Mouse (Mus musculus) myocyte (in vitro differentiated cells): ENCODE data around the gene Pccb.

Source experiments
- CEBPB ChIP-seq: IDR thresholded peaks from 2 replicates; pipeline ENCODE4 v1.6.1; 2011; ENCODE audit warnings: mild to moderate bottlenecking, moderate library complexity; ENCODE audit not compliant: poor library complexity, insufficient read depth, severe bottlenecking
- E2F4 ChIP-seq: IDR thresholded peaks from one replicate; pipeline ENCODE4 v1.6.1; 2011; ENCODE audit warnings: mild to moderate bottlenecking, control low read depth, moderate library complexity; ENCODE audit not compliant: insufficient read depth
- MAX ChIP-seq: IDR thresholded peaks from one replicate; pipeline ENCODE4 v1.6.1; 2011; ENCODE audit warnings: low read depth, mild to moderate bottlenecking, control low read depth
- MYOD1 ChIP-seq, 3 experiments: IDR thresholded peaks; one replicate each; pipeline ENCODE4 v1.6.1; 2011; ENCODE audit warnings: control low read depth in 2 of 3, low read depth in 2 of 3, mild to moderate bottlenecking in 2 of 3, moderate library complexity in 1 of 3; ENCODE audit not compliant: insufficient read length in 2 of 3, control insufficient read depth in 1 of 3
- POLR2A ChIP-seq: IDR thresholded peaks from one replicate; pipeline ENCODE4 v1.6.1; 2011; ENCODE audit warnings: low read depth, mild to moderate bottlenecking, control low read depth, moderate library complexity; ENCODE audit not compliant: insufficient read length
- REST ChIP-seq: IDR thresholded peaks from one replicate; pipeline ENCODE4 v1.6.1; 2011; ENCODE audit warnings: mild to moderate bottlenecking, control low read depth, moderate library complexity; ENCODE audit not compliant: insufficient read depth, insufficient read length
- TCF3 ChIP-seq: IDR thresholded peaks from one replicate; pipeline ENCODE4 v1.6.1; 2011; ENCODE audit warnings: low read depth, control low read depth; ENCODE audit not compliant: insufficient read length
- USF1 ChIP-seq: IDR thresholded peaks from one replicate; pipeline ENCODE4 v1.6.1; 2011; ENCODE audit warnings: low read depth, mild to moderate bottlenecking, control low read depth, moderate library complexity

DNA sequence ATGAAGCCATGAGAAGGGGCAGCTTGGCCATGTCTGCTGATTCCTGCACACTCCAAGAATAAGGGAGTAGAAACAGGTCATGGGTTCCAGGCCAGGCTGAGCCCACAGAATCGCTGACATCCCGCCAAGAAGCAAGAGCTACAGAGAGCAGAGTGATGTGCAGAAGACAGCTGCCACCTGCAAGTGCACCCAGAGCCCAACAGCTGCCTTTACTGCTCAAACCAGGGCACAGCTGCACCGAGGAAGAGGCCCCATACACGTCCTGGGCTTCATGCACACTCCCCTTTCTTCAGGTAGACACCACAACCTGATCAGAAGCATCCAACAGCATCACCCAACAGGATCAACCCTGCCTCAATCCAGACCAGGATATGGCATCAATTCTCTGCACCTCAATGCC is 40.8 kb downstream of the Pccb start:
- TF ChIP-seq MAX (no peak), POLR2A (no peak), REST (no peak), USF1 (no peak), MYOD1 (IDR thresholded peaks at IDR 0.05; ENCODE audit: control insufficient read depth in 1 of 3, insufficient read length in 2 of 3, low read depth in 2 of 3) (peak in 2 of 3 experiments; percentile 66 to 68), CEBPB (no peak), E2F4 (no peak), TCF3 (no peak)
